Mouse (Mus musculus) right cerebral cortex, adult 2 months (tissue): ENCODE measurements at regions not wholly inside any gene's neighbourhood (a gene's known extent, or its start where the extent isn't known, plus 50 kb on each side); places are given as distances from the start of the nearest gene placed in this dataset.

Experiments used
- DNase-seq, 2 experiments: peaks; one replicate each; pipeline ENCODE4 v3.0.0; 2021 to 2022; ENCODE audit warnings: low spot score in 2 of 2

DNA sequence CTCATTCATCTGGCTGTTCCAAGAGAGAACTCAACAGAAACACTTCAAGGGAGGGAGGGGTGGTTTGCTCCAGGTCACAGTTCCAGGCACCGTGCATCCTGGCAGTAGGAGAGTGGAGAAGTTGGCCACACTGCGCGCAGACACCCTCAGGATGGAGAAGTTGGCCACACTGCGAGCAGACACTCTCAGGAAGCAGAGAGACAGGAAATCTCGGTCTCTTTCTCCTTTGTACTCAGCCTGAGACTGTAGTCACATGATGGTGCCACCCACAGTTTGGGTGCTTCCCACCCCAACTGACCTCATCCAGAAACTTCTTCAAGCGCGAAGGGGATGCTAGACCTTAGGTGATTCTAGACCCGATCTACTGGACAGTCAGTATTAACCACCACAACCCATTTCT, 170.4 kb downstream of the Bcl11b start:
- no peak for DNase-seq

- DNase-seq = no peak
These were observed 168.9 kb downstream of the Bcl11b start for GRCm38 (mm10) chr12:107834512-107834911.

DNA sequence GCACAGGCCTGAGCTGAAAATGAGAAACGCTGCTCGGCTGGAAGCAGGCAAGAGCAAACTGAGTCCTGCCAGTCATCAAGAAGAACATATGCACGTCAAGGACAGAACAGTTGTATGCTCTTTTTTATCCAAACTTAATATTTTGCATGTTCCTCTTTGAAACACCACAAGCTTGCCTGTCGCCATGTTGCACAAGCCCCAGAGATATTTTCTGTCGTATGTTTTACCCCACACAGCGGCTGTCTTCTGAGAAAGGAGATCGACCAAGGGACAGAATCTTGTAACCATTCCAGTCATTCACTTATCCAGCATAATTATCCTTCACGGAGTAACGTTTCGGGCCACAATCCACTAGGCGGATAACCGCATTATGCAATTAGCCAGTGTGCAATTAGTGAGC, 165.7 kb downstream of the Bcl11b start:
- DNase-seq = no peak

DNA sequence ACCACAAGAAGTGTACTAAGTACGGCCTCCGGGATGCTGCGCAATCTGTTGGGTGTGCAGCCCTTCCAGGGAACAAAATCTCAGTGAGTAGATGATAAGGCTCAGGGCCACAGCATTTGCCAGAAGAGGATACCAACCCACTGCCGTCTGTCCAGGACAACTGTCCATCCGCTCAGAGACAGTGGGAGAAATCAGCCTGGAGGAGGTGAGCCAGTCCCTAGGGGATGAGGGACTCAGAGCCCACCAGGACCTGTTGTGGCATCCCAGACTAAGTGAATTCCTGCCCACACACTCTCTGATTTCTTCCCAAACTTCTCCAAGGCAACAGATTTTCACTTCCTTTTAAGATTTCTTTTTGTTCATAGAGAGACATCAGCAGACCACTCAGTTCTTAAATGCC, 158.8 kb downstream of the Bcl11b start:
- DNase-seq = peak in 1 of 2 experiments; percentile 24

GRCm38 (mm10) chr12:107850591-107850990, 152.8 kb downstream of the Bcl11b start:
- no peak for DNase-seq

GRCm38 (mm10) chr12:107852921-107853320, 150.5 kb downstream of the Bcl11b start:
- DNase-seq = no peak

DNA sequence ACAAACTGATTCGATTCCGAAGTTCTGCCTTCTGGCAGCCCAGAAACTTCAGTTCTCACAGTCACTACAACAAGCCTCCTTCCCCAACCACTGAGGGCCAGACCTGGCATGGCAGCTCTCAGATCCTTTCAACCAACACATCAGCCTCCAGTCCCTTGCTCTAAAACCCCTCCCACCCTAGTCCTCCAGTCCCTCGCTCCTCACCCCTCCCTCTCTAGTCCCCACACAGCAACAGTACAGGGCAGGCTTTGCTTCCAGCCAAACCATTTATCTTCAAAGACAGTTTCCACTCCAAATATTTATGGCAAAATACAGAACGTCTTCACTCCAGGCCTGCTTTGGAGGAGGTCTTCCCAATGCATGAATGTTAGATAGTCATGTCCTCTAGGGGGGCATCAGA, 147.9 kb downstream of the Bcl11b start:
- no peak for DNase-seq

DNA sequence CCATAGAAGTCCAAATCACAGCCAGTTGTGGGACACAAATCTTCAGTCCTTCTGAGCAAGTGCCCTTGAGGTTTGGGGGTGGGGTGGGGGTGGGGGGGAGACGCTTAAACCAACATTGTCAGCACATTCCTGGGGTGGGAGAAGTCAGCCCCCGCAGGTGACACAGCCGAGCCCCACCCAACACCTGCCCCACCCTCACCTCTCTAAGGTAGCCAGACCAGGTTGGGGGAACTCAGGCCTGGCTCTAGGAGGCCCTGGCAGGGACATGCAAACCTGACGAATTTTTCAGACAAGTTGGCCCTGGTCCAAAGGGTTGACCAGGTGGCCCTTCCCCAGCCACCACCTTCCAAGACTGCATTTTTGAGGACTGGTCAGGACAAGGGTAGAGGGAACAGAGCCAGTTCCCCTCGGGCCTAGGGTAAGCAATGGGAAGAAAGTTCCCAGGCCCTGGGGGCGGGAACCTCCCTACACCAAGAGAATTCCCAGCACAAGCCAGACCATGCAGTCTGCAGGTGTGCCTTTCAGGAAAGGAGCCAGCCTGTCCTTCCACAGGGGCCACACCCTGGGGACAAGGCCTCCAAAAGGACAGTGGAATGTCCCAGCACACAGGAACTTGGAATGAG, 146.9 kb downstream of the Bcl11b start:
- no peak for DNase-seq

- DNase-seq = no peak
These were observed 144.7 kb downstream of the Bcl11b start for GRCm38 (mm10) chr12:107858536-107859280.

DNA sequence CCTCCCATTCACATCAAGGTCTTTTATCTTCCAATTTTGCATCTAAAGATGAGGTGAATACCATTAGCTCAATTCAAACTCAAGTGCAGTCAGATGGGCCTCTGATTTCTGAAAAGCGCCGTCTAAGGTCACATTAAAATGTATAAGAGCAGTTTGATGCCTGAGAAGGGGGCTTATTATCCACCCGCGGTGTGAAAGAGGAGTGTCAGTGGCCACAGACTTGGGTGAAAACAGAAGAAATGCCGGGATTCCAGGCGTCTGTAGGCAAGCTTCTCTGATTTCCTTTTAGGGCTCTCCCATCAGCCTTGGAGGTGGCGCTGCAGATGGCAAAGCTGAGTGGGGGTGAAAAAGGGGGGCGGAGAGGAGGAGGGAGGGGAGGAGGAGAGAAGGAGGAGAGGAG, 143.7 kb downstream of the Bcl11b start:
- DNase-seq = no peak

DNA sequence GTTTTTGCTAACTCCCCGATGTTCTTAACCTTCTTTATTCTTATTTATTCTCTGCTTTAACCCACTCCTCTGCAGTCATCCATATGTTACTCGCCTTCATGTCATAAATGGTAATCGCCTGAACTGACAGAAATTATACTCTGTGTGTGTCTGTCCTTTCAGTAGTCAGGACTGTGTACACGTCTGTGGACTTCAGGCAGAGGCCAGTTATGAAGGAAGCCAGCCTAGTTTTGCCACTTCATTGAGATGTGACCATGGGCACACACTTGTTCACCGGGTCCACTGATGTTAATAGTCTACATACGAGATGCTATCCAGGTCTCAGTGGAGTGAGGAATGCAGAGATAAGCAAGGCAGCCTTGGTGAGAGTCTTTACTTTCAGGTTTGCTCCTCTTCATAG, 143.0 kb downstream of the Bcl11b start:
- no peak for DNase-seq
